Mouse (Mus musculus): ENCODE measurements at regions not wholly inside any gene's neighbourhood (a gene's known extent, or its start where the extent isn't known, plus 50 kb on each side); places are given as distances from the start of the nearest gene placed in this dataset.
A peak's percentile ranks its signal among the peaks of the same experiment; 100 is the strongest.

DNA sequence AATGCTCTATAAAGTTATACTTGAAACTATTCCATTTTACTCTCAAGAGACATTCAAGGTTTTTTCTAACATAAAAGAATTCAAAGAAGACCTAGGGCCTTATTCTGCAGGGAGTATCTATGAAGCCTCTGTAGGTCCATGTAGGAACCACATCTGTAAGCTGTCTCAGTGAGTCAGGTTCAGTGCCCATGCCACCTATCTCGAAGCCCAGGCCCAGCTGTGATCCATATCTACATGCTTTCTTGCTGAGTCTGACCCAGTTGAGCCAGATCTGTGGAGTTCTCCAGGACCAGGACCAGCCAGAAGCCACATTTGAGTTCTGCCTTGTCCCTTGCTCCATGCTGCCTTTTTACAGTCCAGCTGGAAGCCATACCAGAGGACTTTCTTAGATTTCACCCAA is 142.2 kb upstream of the Bmp4 start:
- DNase-seq (ENCODE audit: low read depth, low spot score): no peak

DNA sequence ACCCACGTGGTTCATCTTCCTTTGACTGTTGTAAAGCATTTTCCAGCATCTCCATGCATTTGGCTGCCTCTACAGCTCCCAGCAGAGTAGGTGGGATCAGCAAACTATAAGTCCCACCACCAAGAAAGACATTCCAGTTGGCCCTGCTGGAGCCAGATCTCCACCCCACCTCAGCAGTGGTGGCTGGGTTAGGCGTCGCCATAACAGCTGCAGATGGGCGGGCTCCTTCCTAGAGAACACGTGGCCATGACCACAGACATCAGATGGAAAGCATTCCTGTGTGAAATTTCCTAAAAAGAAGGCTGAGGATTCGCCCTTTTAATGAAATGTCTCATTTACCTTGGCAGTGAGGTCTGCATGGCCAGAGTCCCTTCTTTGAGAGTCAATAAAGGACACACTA is 140.0 kb upstream of the Bmp4 start:
- DNase-seq (ENCODE audit: low read depth, low spot score): no peak

DNA sequence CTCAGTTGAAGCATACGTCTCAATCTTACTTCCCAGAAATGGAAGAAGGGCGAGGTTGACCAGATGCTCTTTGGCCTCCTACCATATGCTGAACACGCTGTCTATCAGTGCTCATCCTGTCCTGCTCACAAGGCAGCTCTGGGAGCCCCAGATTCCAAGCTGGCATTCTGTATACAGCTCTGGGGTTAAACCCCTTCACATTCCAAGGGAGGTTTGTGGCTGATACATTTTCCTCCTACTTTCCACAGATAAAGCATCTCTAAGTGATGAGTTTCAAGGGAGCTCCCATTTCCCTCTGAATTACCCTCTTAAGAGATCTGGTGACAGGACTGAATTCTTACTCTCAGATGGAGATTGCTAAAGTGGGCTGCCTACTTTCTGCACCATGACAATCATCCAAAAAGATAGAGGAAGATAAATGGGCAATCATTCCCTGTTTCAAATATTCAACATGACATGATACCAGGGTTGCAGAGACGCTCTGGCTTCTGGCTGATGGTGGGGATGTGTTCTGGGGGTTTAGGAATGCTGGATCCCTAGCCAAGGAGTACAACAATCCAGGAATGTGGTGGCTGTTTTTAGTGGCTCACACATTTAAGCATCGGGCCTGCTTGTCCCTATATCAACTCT is 138.7 kb upstream of the Bmp4 start:
- DNase-seq (ENCODE audit: low read depth, low spot score): no peak

DNA sequence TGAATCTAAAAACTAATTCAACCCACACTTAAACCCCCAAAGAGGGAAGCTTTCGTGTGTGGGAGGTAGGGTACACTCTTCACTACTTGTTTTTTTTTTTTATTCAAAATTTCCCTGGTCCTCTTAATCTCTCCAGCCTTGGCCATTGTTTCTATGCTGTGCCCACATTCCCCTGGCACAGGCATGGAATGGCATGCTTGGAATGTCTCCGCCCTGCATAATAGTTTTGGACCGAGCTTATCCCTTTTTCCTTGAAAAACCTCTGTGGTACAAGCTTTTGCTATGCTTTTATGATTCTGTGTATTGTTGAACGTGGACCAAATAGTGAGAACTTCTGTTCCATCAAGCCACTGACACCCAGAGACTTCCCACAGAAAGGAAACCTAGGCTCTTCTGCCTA is 126.8 kb upstream of the Bmp4 start:
- no peak for DNase-seq (ENCODE audit: low read depth, low spot score)

DNA sequence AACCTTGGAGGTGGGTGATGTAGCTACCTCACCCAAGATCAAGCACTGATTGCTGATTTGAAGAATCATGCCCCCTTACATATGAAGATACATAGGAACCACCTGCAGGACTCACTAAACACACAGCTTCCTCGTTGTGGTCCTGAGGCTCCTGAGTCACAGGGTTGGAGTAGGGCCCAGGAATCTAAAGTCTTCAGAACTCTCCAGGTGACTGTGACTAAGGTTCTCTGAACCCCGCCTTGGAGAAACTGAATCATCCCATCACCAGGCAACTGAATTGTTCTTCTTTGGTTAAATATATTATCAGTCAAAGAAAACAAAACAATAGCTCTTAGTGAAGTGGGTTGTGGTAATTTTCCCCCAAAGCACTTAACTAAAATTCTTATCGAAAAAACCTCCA is 125.8 kb upstream of the Bmp4 start:
- DNase-seq (ENCODE audit: low read depth, low spot score): no peak

DNA sequence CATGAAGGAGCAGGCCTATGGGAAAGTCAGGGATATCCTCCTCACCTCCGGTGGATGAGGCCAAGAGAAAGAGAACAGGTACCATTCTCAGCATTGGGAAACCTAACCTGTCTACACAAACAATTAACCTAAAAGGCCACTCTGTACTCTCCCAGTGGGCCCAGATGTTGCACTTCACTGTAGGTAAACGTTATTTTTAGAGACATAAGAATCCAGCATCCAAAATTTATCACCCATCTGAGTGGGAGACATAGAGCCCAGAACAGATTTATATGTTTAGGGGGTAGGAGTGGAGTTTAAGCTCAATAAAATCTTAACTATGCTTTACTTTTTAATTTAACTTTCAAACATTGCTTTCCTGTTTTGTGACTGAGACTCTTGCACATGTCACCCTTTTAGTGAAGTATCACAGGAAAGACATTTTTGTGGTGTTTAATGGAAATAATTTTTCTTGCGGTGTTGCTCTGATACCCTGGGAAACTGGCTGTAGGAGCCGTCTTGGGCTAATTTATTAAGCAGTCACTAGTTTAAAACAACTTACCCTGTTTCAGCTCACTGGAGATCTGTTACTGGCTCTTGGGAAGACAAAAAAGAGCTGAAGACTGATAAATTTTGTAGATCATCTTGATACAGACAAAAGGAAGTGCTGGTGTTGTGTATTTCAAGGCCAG is 123.9 kb upstream of the Bmp4 start:
- no peak for DNase-seq (ENCODE audit: low read depth, low spot score)

DNA sequence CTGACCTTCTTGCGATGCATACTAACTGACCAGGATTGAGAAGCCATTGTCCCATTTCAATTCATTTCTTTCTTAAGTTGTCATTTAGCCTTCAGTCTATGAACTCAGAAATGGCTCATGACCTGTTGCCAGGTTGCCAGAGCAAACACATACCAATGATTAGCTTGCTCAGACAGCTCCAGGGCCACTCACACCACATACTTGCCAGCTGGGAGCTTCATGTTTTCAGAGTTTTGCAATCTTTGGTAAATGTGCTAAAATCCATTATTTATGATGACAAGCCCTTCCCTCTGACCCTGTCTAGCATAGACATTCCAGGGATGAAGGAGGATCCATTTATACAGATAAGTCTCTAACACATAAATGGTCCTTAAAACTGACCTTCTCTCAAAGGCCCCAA is 121.6 kb upstream of the Bmp4 start:
- DNase-seq (ENCODE audit: low read depth, low spot score): no peak

DNA sequence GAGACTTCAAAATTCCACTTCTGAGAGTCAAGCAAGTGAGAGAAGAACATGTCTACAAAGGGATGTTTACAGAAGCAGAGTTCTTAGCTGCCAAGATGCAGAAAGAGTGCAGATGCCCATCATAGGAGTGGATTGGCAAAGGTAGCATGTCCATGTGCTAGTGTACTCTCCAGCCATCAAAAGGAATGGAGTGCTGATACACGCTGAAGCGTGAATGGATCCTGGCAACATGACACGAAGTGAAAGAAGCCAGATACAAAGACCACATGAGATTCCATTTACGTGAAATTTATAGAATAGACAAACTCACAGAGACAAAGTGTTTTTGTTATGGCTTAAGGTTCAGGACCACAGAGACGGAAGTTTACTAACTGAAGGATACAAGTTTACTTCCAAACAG is 118.4 kb upstream of the Bmp4 start:
- DNase-seq (ENCODE audit: low read depth, low spot score): no peak

DNA sequence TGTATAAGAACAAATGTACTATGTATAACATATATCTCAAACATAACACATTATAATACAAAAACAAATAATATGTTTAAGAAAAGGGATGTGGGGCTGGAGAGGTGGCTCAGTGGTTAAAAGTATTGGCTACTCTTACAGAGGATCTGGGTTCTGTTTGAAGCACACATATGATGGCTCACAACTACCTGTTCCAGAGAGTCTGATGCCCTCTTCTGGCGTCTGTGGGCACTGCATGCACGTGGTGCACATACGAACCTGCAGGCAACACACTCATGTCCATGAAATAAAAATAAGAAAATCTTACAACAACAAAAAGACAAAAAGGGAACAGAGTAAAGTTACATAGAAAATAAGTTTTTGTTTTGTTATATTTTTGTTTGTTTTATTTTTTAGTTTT is 114.8 kb upstream of the Bmp4 start:
- DNase-seq (ENCODE audit: low read depth, low spot score): peak; percentile 81

DNA sequence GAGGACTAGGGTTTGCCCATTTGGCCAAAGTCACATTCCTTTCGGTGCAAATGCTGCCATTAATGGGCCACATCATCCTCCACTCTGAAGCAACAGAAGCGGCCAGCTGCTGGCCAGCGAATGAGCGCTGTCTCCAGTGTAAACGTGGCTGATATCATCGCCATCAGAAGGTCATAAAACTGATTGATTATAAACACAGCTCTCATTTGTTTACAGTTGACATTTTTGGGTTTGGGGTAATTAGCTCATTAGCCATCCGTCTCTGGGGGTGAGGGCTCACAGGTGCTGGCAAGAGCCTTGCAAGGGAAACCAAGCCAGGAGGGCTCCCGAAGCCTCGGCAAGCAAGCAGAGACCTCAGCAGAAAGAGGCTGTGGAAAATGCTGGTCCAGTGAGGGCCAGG is 101.1 kb upstream of the Bmp4 start:
- DNase-seq (ENCODE audit: low read depth, low spot score): no peak

DNA sequence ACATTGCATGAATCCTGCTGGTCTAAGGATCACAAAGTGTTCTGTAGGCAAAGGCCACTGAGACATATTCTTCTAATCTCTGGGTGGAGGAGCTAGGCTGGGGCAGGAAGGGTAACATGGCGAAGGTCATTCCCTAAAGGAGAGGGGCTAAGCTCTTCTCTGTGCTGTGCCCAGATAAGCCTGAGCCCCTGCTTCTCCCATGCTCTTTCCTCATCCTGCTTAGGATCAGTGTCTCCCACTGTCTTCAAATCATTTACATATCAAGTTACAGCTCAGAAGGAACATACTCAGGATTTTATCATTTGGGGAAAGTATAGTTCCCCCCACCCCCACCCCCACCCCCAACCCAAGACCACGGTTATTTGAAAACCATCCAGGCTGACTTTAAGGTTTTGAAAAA is 100.7 kb upstream of the Bmp4 start:
- no peak for DNase-seq (ENCODE audit: low read depth, low spot score)

DNA sequence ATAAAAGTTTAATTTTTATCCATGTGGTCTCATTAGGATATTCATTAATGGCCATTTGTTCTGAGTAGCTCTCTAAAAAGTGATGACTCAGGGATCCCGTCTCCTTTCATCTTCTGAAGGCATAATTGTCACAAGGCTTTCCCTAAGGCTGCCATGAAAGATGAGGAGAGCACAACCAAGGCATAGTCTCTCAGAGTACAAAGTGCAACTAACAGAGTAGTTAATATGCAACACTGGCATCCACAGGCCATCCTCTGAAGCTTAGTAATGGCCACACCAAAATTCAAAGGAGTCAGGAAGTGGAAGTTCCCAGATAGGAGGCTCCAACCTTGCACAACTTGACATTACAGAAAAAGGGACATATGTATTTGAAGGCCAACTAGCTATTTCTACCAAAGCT is 97.1 kb upstream of the Bmp4 start:
- DNase-seq (ENCODE audit: low read depth, low spot score): no peak

DNA sequence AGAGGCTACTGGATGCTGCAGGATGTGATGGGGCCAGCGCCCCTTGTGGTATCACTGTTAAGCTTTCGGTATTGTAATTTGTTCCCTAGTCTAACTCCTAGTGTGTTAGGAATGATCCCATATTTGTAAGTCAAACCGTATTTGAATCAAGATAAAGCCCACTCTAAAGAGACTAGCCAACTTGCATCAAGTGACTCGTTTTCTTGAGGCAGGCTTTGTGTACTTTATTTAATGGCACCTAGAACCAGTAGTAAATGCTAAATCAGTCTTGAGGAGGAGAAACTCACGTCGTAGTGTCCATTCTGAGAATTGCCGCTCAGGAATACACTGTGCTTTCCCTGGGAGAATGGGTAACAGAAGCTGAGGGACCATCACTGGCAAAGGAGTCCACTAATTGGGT is 89.9 kb upstream of the Bmp4 start:
- peak; percentile 62 for DNase-seq (ENCODE audit: low read depth, low spot score)

DNA sequence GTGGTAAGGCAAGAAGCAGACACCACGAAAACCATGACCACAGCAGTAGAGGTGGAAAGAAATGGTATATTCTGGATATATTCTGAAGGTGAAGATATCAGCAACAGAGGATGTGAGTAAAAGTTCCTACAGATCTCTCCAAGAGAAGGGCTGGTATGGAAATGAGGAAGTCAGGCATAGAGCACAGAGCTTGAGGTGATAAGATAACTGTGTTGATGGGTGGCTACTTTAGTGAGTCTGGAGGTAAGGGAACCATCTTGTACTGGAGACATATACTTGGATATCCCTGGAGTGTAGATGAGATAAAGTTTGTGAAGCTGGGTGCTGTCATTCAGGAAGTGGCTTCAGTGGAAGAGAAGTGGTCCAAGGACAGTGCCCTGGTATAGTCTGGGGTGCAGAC is 85.5 kb upstream of the Bmp4 start:
- DNase-seq (ENCODE audit: low read depth, low spot score): no peak

DNA sequence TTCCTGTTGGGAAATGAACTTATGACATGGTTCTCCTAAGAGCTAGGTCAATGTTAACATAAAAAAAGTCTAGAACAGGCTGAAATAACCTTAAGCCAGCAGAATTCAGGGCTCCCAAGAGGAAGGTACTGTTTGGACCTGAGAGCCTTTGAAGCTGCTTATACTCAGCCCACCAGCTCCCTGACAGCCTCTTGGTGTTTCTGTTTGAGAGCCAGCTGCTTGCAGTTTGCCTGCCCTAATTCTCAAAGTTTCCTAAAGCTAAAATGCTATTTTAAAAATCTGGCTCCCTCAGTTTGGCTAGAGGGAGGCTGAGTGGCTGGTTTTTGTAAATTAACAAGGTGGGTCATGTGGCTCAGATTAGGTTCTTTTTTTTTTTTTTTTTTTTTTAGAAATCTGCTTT is 72.5 kb upstream of the Bmp4 start:
- DNase-seq (ENCODE audit: low read depth, low spot score): no peak

DNA sequence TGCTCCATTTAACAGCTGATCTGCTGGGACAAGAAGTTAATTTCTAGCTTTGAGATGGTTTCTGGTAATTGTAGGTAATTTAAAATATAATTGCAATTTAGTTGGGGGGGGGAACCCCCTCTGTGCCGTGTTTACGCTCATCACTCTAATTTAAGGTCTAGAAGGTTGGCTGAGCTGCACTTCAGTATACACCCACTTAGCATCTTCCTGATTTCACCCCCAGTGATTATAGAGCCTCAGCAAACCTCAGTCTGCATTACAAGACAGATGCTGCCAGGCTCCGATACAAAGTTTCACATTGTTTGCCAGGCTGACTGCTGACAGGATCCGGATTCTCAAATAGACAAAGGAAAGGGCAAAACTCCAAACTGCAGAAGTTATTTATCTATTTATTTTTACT is 71.5 kb upstream of the Bmp4 start:
- no peak for DNase-seq (ENCODE audit: low read depth, low spot score)

DNA sequence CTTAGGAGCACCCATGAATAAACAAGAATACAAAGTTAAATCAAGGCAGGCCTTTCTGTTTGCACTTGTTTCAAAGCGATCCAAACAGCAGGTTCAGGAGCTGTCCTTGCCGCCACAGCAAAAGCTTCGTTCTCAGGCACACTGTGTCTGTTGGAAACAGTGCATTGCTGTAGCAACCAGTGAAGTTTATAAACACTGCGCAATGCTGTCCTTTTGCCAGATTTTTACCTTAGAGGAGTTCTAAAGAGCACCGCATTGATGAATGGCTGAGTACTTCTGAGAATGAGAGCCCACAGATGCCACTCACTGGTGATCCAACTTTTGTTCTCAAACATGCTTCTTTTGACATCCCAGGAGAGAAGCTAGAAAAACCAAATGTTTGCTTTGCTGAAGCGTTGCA is 64.0 kb upstream of the Bmp4 start:
- no peak for DNase-seq (ENCODE audit: low read depth, low spot score)

DNA sequence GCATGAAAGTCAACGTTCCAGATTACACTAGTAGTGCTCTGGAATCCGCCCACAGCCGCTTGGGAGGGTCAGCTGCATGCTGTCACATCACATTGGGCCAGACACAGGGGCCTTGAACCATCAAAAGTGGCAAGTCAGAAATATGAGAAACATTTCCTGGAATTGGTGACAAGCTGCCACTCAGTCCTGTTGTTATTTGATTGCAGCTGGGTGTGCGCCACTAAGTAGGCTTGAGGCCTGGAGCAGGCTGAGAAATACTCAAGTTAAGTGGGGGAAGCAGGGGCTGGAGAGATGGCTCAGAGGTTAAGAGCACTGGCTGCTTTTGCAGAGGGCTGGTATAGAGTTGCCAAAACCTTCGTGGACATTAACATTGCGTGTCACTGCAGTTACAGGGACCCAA is 51.2 kb upstream of the Bmp4 start:
- DNase-seq (ENCODE audit: low read depth, low spot score): no peak
